Mouse (Mus musculus) erythroblast, embryonic 14.5 days (primary cell): ENCODE data around the gene Arhgap35.

ENCODE experiments used
- GATA1 ChIP-seq: IDR thresholded peaks from 2 replicates; pipeline ENCODE4 v1.6.1; 2012; ENCODE audit warnings: low read length, inconsistent platforms, mixed read lengths
- TAL1 ChIP-seq: IDR thresholded peaks from 3 replicates; pipeline ENCODE4 v1.6.1; 2012; ENCODE audit warnings: low read length, inconsistent platforms, mixed read lengths

DNA sequence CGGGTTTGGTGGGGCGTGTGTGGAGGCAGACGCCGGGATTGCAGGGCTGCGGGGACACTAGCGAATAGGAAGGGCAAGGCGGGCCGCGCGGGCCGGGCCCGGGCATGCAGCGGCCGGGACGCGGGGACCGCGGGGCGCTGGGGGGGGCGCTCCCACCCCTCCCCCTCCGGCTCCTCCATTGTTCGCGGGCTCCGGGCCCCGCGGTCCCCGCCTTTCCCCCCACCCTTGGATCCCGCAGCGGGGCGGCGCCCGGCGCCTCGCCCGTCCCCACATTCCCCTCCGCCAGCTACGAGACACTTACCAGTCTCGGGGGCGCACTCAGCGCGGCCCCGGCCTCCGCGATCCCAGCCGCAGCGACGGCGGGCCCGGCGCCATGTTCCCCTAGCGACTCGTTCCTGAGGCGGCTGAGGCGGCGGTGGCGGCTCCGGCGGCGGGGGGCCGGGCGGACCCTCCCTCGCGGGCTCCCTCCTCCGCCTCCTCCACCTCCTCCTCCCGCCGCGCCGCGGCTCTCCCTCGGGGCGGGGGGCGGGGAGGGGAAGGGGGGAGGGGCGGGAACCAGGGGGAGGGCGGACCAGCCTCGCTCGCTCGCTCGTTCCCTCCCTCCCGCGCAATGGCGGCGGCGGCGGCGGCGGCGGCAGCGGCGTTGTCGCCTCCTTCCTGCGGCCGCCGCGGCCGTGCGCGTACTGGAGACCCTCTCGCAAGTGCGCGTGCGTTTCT lies 464 bp downstream of the Arhgap35 start:
- TF ChIP-seq GATA1 (no peak), TAL1 (no peak)
